Mouse (Mus musculus) brain, embryonic 14.5 days (tissue): ENCODE results near the gene Msi2.

Experiments used
- CTCF ChIP-seq: fragments of 200-500 bp; IDR thresholded peaks from 2 replicates; pipeline ENCODE4 v1.5.1; 2012; ENCODE audit warnings: inconsistent platforms, mild to moderate bottlenecking, moderate library complexity, borderline replicate concordance; ENCODE audit not compliant: insufficient read depth, insufficient read length; ENCODE audit errors: extremely low read depth
- POLR2A ChIP-seq: fragments of 200-500 bp; IDR thresholded peaks from 2 replicates; pipeline ENCODE4 v1.6.1; 2012; ENCODE audit warnings: mild to moderate bottlenecking, inconsistent platforms, borderline replicate concordance; ENCODE audit not compliant: poor library complexity, insufficient read depth, insufficient read length, severe bottlenecking; ENCODE audit errors: extremely low read depth

DNA sequence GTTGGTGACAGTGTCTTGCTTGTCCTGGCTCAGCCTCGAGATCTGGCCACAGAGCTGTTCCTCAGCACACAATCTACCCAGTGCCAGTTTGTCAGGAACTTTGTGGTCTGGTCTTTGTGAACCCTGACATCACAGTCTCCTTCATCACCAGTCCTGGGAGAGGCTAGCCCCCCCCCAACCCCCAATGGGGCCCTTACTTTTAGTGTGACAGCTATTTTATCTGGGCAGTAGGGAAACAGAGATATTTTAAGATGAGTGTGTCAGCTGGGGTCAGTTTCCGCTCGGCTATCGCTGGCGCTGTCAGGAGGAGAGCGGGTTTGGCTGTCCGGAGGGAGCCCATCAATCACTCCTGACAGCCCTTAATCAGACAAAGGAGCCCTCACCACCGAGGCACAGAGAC, 404.8 kb downstream of the Msi2 start:
- TF ChIP-seq CTCF = no peak
- no peak for TF ChIP-seq POLR2A
